In genomic region chr10:5203837-5204236, GRCm38 (mm10) we compare ENCODE assay signal across 7 mouse cellular contexts.
DNase-seq lines count a peak whose midpoint lies in the region.

No protein-coding gene starts in this region.

- peak; percentile 75 for DNase-seq in Muller cell, postnatal 12 days (ENCODE audit: inconsistent ontology term)
- peak; percentile 71 to 76 for DNase-seq in cerebellum, postnatal 25 days
- DNase-seq in layer of hippocampus, postnatal 10 days (ENCODE audit: low spot score in 2 of 2), result peak; percentile 18 to 49
- peak; percentile 9 for DNase-seq in retina, adult 2 months (ENCODE audit: low read depth, low spot score)
- no peak for DNase-seq in heart, postnatal 4 days
- no peak for DNase-seq in T-cell, adult 2 months (ENCODE audit: low spot score)
- no peak for DNase-seq in adrenal gland, adult 18-20 months (ENCODE audit: low spot score in 2 of 2)

Comparison
In these comparisons a context has a peak if more than half of its experiments do, and no peak if none do; other contexts are left out.
1. DNase-seq: peak in Muller cell, postnatal 12 days (single experiment), cerebellum, postnatal 25 days (2 of 2), layer of hippocampus, postnatal 10 days (2 of 2) and retina, adult 2 months (single experiment); none in heart, postnatal 4 days (single experiment), T-cell, adult 2 months (single experiment) and adrenal gland, adult 18-20 months (0 of 2).